Mouse (Mus musculus): ENCODE results near the gene Bud23. TPM values are rescaled to one million over a fixed set of nuclear protein-coding genes. Genes with fewer than 3 reads are reported as not detected.

Gene Bud23
- polyA plus RNA-seq, 1 experiment from 2014 or later = 106 TPM

GRCm38 (mm10) chr5:135011809-135012613 is 52.7 kb downstream of the Bud23 start:
- 31% methylated on average over 26 of the region's 26 CpGs for WGBS
- no peaks in the 10 kb centered on the region for H3K36me3 ChIP-seq

GRCm38 (mm10) chr5:135010841-135011743 is 53.7 kb downstream of the Bud23 start:
- 85% methylated on average over 25 of the region's 25 CpGs for WGBS
- Histone ChIP-seq H3K9me3 (no peaks in the 10 kb centered on the region), H3K9ac (0 out of 2 replicates have a peak overlapping the region, but pooled peaks have one; percentile 3), H3K4me2 (replicated peaks) (peak overlapping the region; percentile 48), H3K4me1 (replicated peaks) (peaks cover 41% of the 10 kb centered on the region), H3K36me3 (no peaks in the 10 kb centered on the region), H3K4me3 (replicated peaks) (peak overlapping the region; percentile 73), H3K27ac (peak overlapping the region; percentile 99; the same call in 1 of the 2 replicates), H3K27me3 (replicated peaks) (no peaks in the 10 kb centered on the region)
- no peak for ATAC-seq

More at GRCm38 (mm10) chr5:135011809-135012613, 52.7 kb downstream of the Bud23 start:
- Histone ChIP-seq H3K27me3 (replicated peaks) (no peaks in the 10 kb centered on the region), H3K4me2 (replicated peaks) (peak overlapping the region; percentile 48), H3K27ac (peak overlapping the region; percentile 75), H3K9ac (peak overlapping the region; percentile 31), H3K9me3 (no peaks in the 10 kb centered on the region), H3K4me3 (replicated peaks) (peak overlapping the region; percentile 73), H3K4me1 (replicated peaks) (peaks cover 41% of the 10 kb centered on the region)
- ATAC-seq = no peak

DNA sequence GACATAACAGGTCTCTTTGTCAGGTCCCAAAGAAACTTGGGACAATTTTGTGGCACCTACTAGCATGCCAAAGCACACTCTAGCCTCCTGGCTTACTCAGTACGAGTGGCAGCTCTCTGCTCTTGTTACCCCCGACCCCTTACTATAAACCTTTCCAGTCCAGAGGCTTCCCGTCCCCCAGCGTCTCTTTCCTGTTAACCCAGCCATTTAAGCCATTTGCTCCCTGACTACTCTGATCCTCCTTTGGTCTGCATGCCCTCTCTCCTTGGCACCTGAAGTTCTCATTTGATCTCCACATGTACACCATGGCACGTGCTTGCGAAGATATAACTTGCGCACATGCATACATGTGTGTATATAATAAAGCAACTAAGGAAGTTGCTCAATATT is 54.4 kb downstream of the Bud23 start:
- H3K36me3 ChIP-seq = no peaks in the 10 kb centered on the region
- no peak for ATAC-seq
- no peaks in the 10 kb centered on the region for H3K9me3 ChIP-seq
- H3K27me3 ChIP-seq (replicated peaks) = no peaks in the 10 kb centered on the region
- H3K9ac ChIP-seq = peak overlapping the region; percentile 71
- 41% methylated on average over 7 of the region's 7 CpGs for whole genome bisulfite sequencing
- peaks cover 40% of the 10 kb centered on the region for H3K4me1 ChIP-seq (replicated peaks)
- peak overlapping the region; percentile 99 for H3K27ac ChIP-seq
- H3K4me3 ChIP-seq (replicated peaks) = peak overlapping the region; percentile 73
- H3K4me2 ChIP-seq (replicated peaks) = peak overlapping the region; percentile 48

DNA sequence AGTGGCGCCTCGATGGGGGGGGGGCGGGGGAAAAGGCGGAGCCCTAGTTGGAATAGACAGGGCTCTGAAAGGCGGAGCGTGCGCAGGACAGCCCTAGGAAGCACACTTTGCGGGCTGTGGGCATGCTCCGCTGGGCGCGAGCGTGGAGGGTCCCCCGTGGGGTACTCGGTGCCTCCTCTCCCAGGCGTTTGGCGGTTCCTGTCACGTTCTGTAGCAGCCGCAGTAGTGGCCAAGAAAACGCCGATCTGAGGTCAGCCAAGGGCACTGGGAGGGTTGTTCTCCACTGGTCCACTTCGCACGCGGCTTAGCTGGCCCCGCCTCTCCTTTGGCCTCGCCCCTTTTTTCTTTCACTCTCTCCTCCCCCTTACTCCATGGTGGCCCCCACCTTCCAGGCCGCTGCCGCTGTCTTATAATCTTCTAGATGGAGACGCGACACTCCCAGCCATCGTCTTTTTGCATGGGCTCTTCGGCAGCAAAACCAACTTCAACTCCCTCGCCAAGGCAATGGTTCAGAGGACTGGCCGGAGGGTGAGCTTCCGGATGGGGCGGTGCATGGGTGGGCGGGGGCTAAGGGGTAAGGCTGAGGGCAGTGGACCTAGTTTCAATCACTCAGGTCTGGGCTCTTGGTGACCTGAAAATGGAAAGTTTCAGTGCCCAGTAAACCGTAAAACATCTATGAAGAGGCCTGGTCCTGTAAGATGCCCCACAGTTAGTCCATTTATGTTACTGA is 55.0 kb downstream of the Bud23 start:
- Histone ChIP-seq H3K9ac (peak overlapping the region; percentile 71), H3K4me3 (replicated peaks) (peak overlapping the region; percentile 73), H3K36me3 (no peaks in the 10 kb centered on the region), H3K27ac (peak overlapping the region; percentile 99), H3K4me2 (replicated peaks) (peak overlapping the region; percentile 48), H3K9me3 (no peaks in the 10 kb centered on the region), H3K4me1 (replicated peaks) (peaks cover 38% of the 10 kb centered on the region), H3K27me3 (replicated peaks) (no peaks in the 10 kb centered on the region)
- ATAC-seq = peak; percentile 75
- WGBS = under 1% methylated on average over 37 of the region's 37 CpGs

DNA sequence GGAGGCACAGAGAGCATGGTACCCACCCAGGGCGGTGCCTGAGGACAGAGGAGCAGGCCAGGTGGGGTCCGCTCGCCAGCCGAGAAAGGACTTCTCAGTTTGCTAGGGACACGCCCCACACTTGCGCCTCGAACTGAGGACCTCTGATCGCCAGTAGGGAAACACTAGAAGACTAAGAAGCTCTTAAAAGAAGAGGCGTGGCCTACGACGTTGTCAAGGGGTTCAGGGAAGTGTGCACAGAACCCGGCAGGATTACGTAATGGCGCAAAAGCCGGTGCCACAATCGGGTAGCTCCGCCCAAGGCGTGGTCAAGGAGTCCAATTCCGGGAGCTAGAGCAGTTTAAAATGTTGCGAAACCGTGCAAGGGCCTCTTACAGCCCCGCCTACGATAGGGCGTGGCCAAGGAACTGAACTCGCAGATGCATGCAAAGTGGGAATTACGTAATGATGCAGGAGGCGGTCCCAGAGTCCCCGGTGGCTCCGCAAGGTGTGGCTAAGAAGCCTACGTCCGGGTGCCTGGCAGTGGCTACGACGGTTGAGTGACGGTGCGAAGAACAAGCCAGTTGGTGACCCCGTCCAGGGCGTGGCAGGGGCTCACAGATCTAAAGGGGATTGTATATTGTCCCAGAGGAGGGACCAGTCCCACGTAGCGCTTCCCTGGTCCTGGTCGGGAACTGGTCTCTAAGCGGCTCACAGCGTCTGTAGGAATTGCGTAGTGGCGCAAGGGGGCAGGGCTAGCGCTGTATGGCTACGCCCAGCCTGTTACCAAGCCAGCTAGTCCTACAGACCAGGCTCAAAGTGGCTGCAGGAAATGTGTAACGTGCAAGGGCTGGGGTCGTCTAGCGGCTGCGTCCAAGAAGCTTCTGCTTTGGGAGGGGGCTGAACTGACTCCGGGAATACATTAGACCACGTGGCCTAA is 55.8 kb downstream of the Bud23 start, which contains the start of gene Abhd11:
Abhd11 (plus strand) TSS at position 482 of the 919 bp plus-strand sequence.
- no peaks in the 10 kb centered on the region for H3K27me3 ChIP-seq (replicated peaks)
- under 1% methylated on average over 52 of the region's 52 CpGs for WGBS
- ATAC-seq = peak; percentile 86

GRCm38 (mm10) chr5:135007802-135008571 is 56.8 kb downstream of the Bud23 start:
- Histone ChIP-seq H3K36me3 (no peaks in the 10 kb centered on the region), H3K9me3 (no peaks in the 10 kb centered on the region), H3K27ac (peak overlapping the region; percentile 99), H3K27me3 (replicated peaks) (no peaks in the 10 kb centered on the region), H3K4me3 (replicated peaks) (peak overlapping the region; percentile 73), H3K4me1 (replicated peaks) (peaks cover 36% of the 10 kb centered on the region), H3K9ac (peak overlapping the region; percentile 69), H3K4me2 (replicated peaks) (peak overlapping the region; percentile 90)
- ATAC-seq = no peak
- WGBS = 33% methylated on average over 16 of the region's 16 CpGs

More for the DNA sequence above, 55.8 kb downstream of the Bud23 start, which contains the start of gene Abhd11:
- Histone ChIP-seq H3K4me1 (replicated peaks) (peaks cover 38% of the 10 kb centered on the region), H3K36me3 (no peaks in the 10 kb centered on the region), H3K9me3 (no peaks in the 10 kb centered on the region), H3K27ac (peak within 1 kb of the TSS; percentile 99), H3K9ac (peak within 1 kb of the TSS; percentile 71), H3K4me2 (replicated peaks) (peak within 1 kb of the TSS; percentile 90), H3K4me3 (replicated peaks) (peak within 1 kb of the TSS; percentile 73)

Other genes starting within 250 kb of the Bud23 start
- gene Tmem270, start 158.2 kb downstream of the Bud23 start, polyA plus RNA-seq (2015; fragmentation: Nextera tagmentation; extraction: Ambion mirVana) = not detected in 2 replicates
- gene Cldn13, start 149.4 kb downstream of the Bud23 start, polyA plus RNA-seq (2015; fragmentation: Nextera tagmentation; extraction: Ambion mirVana) = 3.9 and 5.3 TPM in 2 replicates
- gene Mettl27, start 132.6 kb downstream of the Bud23 start, polyA plus RNA-seq (2015; fragmentation: Nextera tagmentation; extraction: Ambion mirVana) = 18.5 and 25.7 TPM in 2 replicates
- 45.6 and 49.2 TPM in 2 replicates for gene Cldn4, start 118.0 kb downstream of the Bud23 start, polyA plus RNA-seq (2015; fragmentation: Nextera tagmentation; extraction: Ambion mirVana)
- 173 and 195 TPM in 2 replicates for gene Cldn3, start 78.7 kb downstream of the Bud23 start, polyA plus RNA-seq (2015; fragmentation: Nextera tagmentation; extraction: Ambion mirVana)
- gene Abhd11, start 55.8 kb downstream of the Bud23 start, polyA plus RNA-seq (2015; fragmentation: Nextera tagmentation; extraction: Ambion mirVana) = 96.0 and 101 TPM in 2 replicates
- 13.0 and 15.7 TPM in 2 replicates for gene Stx1a, start 41.5 kb downstream of the Bud23 start, polyA plus RNA-seq (2015; fragmentation: Nextera tagmentation; extraction: Ambion mirVana)
- gene Dnajc30, start 757 bp downstream of the Bud23 start, polyA plus RNA-seq (2015; fragmentation: Nextera tagmentation; extraction: Ambion mirVana) = 30.7 and 33.6 TPM in 2 replicates
- 5.4 and 6.0 TPM in 2 replicates for gene Vps37d, start 13.3 kb upstream of the Bud23 start, polyA plus RNA-seq (2015; fragmentation: Nextera tagmentation; extraction: Ambion mirVana)
- 6.5 and 8.7 TPM in 2 replicates for gene Mlxipl, start 24.9 kb upstream of the Bud23 start, polyA plus RNA-seq (2015; fragmentation: Nextera tagmentation; extraction: Ambion mirVana)
- gene Tbl2, start 84.7 kb upstream of the Bud23 start, polyA plus RNA-seq (2015; fragmentation: Nextera tagmentation; extraction: Ambion mirVana) = 26.3 and 28.0 TPM in 2 replicates
- gene Bcl7b, start 103.3 kb upstream of the Bud23 start, polyA plus RNA-seq (2015; fragmentation: Nextera tagmentation; extraction: Ambion mirVana) = 50.2 and 50.3 TPM in 2 replicates
- gene Baz1b, start 122.3 kb upstream of the Bud23 start, polyA plus RNA-seq (2015; fragmentation: Nextera tagmentation; extraction: Ambion mirVana) = 33.1 and 34.1 TPM in 2 replicates
- 0.87 and 0.88 TPM in 2 replicates for gene Fzd9, start 186.3 kb upstream of the Bud23 start, polyA plus RNA-seq (2015; fragmentation: Nextera tagmentation; extraction: Ambion mirVana)